Mouse (Mus musculus) right cerebral cortex, postnatal 10 days (tissue): ENCODE results near the gene Enpp6.

Source experiments
- DNase-seq, 2 experiments: peaks; one replicate each; pipeline ENCODE4 v3.0.0; 2021; ENCODE audit warnings: low spot score in 2 of 2

Enpp6 gene

GRCm38 (mm10) chr8:47061105-47061720 is 74.5 kb downstream of the Enpp6 start:
- no peak for DNase-seq

DNA sequence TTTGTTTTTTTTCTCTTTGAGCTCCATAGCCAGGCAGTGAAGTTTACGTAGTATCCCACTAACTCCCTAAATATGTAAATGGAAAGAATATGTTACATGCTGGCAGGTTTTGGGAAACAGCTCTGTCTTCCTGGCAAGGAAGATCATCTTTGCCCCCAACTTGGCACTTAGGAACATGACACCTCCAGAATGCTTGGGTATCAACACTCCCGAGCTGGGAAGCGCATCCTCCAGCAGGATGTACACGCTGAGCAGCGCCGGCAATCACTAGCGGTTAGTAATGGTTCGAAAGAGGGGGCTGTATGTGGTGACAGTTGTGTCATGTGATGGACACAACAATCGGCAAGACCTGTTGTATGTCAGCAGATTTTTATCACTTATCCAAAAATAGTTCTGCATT is 80.4 kb downstream of the Enpp6 start:
- no peak for DNase-seq

DNA sequence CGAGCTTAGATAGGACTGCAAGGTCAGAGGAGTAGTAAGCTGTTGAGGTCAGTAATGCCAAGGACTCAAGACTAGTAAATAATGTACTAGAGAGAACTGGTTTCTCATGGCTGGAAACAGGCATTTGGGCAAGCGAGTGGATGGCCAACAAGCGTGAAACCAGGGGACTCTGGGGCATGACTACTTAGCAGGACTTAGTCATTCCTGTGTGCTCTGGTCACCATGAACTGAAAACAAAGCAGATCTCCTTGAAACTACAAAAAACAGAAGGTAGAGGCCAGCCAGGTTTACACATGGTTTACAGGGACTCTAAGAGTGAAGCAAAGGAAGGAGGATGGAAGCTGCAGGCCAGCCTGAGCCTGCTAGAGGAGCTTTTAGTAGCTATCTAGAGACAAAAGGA is 82.9 kb downstream of the Enpp6 start:
- DNase-seq = no peak

DNA sequence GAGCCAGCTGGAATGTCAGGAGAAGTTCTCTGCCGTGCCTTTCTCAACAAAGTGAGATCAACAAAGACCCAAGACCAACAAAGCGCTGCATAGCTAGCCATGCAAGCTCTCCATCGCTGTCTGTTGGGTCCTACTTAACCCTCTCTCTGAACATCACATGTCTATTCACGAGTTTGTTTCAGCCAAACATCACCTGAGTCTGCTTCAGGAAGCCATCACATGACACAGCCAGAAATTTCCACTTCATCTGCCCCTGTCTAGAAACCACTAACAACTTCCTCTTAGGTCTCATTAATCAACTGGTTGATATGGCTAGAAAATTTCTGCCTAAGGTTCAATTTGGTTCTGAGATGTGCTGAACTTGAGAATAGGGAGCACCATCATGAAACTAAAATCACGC is 85.3 kb downstream of the Enpp6 start:
- no peak for DNase-seq

GRCm38 (mm10) chr8:47075941-47076555 is 89.4 kb downstream of the Enpp6 start:
- DNase-seq = no peak

DNA sequence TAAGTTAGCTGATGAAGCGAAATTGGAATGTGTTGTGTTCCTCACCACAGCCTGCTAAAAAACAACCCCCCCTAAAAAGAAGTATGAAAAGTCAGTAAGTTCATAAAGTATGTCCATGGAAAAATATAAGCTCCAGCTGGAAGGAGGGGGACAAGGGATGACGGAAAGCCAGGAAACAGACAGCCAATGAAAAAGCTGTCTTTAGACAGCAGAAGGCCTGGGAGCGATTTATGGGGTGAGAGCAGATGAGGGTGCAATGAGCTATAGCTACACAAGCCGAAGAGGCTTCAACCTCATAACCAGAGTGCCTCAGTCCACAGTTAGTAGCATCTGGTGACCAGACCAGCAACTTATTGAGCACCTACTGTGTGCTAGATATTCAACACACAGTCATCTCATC is 93.3 kb downstream of the Enpp6 start:
- no peak for DNase-seq

GRCm38 (mm10) chr8:47082201-47083027 is 95.7 kb downstream of the Enpp6 start:
- peak; percentile 34 to 39 for DNase-seq

DNA sequence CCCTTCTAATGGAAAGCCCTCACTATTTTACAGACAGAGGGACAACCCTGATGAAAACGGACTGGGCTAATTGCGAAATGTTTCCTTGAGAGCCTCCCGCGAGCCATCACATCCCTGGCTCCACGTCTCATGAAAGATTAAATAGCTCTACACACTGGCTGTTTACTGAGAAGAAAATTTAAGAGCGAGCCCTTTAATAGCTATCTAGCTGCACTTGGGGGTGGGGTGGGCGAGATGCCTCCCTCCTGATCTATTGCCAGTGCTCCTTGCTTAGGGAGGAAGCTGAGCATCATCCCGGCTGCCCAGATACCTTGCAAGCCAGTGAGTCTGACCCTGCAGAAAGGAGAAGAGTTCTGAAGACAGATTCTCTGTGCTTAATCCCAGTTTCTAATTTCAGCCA is 103.3 kb downstream of the Enpp6 start:
- DNase-seq = no peak

GRCm38 (mm10) chr8:47105617-47106016 is 118.9 kb downstream of the Enpp6 start:
- DNase-seq = no peak

DNA sequence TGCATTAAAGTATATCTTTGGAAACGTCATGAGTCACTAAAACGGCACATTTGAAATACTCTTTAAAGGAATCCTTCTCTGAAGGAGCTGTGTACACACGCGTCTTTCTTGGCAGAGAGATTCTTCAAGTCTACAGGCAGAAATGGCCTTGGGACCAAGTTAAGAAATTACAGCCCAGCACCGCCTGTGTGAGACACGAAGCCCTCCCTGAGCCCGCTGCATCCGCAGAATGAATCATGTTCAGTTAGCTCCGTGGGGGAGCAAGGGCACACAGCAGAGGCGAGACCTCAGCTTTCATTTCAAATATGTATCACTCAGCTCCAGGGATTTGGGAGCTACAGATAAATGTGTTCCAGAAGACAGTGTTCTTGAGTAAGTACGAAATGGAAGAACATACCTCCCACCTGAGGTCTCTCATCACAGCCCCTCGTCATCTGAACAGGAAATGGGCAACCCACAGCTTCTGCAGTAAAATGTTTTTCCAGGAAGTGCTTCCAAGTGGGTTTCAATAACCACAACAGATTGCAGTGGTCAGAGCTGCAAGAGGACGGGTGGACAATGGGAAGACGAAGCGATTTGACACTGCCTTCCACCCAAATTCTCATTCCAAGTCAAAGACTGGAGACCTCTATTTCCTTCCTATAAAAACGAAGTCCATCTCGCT is 127.6 kb downstream of the Enpp6 start:
- DNase-seq = no peak

- DNase-seq = no peak
These were observed 130.6 kb downstream of the Enpp6 start for GRCm38 (mm10) chr8:47117336-47117735.

DNA sequence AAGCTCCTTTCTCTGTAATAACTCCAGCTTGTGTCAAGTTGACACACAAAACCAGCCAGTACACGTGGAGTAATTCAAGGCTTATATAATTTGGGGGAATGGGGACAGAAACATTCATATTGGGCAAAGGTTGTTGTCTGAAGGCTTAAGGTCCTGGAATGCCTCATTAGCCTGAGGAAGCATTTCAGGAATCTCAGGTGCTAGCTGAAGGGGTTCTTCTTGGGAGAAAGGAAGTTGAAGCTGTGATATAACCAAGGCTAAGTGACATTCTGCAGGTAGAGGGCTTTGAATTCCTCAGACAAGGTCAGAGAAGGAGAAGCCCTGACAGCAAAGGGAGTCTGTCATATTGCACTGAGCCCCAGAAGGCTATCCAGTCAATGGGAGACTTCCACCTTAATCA is 133.2 kb downstream of the Enpp6 start:
- DNase-seq = no peak

GRCm38 (mm10) chr8:47128859-47129258 is 142.2 kb downstream of the Enpp6 start:
- DNase-seq = no peak

GRCm38 (mm10) chr8:47133381-47133780 is 146.7 kb downstream of the Enpp6 start:
- DNase-seq = no peak

DNA sequence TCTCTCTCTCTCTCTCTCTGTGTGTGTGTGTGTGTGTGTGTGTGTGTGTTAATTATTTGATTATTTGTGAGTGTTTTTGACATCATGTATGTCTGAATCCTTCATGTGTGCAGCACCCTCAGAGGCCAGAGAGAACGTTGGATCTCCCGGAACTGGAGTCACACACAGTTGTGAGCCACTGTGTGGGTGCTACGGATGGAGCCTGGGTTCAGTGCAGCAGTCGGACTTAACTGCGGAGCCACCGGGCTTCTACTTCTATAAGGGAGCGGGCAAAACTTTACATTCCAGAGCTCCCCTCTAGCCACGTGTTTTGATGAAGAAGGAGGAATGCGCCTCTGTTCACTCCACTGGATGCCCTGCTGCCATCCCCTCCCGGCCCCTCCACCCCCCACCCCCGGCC is 148.0 kb downstream of the Enpp6 start:
- DNase-seq = no peak

DNA sequence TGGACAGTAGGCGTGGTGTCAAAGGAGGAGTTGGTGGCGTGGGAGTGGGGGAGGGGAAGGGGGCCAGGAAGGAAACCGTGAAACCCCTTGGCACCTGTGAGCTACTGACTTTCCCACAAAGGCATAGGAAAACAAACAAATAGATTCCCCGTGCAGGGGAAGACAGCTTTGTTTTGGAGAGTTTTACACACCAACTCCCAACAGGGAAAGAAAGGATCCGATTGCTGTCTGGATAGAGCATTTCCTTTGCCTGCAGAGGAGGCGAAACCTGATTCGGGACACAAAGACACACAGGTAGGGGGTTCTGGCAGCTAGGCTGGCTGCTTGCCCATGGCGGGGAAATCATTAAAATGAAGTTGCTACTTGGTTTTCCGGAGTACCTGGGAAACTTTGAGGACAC is 148.9 kb downstream of the Enpp6 start:
- DNase-seq = no peak

DNA sequence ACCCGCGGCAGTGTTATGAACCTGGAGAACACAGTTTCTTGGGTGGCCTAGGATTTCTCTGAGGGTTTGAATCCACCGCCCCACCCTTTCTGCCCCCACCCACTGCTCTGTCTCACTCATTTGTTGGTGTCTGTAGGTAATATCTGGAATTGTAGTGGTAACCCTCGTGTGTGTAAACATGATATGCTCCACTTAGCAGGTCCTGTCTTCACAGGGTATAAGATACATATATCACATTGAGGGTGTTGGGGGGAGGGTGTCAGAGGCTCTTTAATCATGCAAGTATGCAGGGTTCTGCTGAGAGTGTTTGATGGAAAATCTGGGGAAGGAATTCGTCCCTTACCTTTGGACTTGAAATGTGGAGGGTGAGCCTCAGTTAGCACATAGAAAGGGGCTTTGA is 149.4 kb downstream of the Enpp6 start:
- DNase-seq = no peak

GRCm38 (mm10) chr8:47145258-47145657 is 158.6 kb downstream of the Enpp6 start:
- no peak for DNase-seq
